Mouse (Mus musculus): Measurements from ENCODE around the gene Gm11492. TPM values are rescaled to one million over a fixed set of nuclear protein-coding genes. Genes with fewer than 3 reads are reported as not detected.

Gm11492 gene
- not detected for total RNA-seq (2021)
- long read RNA-seq, experiment 1 = 0 reads
- long read RNA-seq, experiment 2 = 0 reads

GRCm38 (mm10) chr11:87566501-87566900, at the start of gene Gm11492:
Gene Gm11492, plus strand, starts transcription at chr11:87566653.
- no peak for DNase-seq (ENCODE audit: low spot score in 2 of 2)

DNA sequence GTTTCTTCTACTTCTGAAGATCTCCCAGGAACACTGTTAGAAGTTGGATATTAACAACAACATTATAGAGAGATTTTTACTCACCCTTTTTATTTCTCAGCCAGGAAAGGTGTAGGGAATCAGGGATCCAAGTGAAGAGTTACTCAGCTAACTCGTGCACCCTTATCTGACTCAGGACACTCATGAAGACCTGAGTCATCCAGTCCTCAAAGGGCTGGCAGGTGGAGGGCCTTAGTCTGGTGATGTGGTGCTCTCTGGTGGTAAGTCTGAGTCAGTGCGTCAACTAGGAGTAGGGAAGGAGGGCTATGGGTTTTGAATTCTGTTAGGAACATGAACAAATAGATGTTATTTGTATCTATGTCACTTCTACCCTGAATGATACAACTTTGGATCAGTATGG, 47.2 kb upstream of the Gm11492 start:
- DNase-seq (ENCODE audit: low spot score in 2 of 2) = no peak

DNA sequence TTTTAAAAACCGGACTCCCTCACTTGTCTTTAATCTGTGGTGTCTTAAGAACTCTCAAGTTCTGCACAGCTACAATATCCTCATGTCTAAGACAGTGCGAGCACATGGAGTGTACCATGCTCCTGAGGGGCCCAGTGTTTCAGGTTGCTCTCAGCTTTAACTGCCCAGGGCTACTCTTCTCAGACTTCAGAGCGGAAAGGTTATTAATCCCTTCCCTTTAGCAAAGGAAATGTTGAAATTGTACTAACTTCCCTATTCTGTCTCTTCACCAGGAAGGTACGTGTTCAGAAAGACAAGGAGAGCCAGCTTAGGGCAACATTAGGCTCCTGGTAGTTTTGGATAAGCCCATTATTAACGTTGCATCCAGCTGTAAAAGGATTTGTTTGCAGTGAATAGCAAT, 43.0 kb upstream of the Gm11492 start:
- DNase-seq (ENCODE audit: low spot score in 2 of 2) = no peak

DNA sequence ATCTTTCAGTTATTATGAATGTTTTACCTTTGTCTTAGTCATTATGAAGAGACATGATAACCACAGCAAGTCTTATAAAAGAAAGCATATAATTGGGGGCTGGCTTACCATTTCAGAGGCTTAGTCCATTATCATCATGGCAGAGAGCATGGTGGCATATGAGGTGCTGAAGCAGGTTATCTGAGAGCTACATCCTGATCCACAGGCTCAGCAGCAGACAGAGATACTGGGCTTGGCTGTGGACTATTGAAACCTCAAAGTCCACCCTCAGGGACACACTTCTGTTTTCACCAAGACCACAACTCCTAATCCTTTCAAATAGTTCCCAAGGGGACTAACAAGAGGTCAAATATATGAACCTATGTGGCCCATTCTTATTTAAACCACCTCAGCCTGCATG, 42.5 kb upstream of the Gm11492 start:
- DNase-seq (ENCODE audit: low spot score in 2 of 2) = no peak

- DNase-seq (ENCODE audit: low spot score in 2 of 2) = no peak
These were observed 41.7 kb upstream of the Gm11492 start for GRCm38 (mm10) chr11:87524780-87525179.

DNA sequence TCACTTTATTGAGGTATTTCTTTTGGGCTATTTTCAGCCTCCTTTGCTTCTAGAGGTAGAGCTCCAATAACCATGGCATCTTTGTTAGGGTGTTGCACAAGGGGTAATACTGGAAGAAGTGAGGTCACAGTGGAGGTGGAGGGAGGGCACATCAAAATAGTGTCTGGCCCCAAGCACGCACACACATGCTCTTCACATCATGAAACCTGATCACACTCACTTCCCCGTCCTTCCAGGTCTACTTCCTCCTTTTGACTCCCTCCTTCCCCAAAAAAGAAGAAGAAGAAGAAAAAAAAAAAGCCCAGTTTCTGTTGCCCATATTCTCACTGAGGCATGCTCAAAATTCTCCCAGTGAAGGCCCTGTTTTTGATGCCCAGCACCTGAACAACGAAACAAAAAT, 39.1 kb upstream of the Gm11492 start:
- no peak for DNase-seq (ENCODE audit: low spot score in 2 of 2)

- DNase-seq (ENCODE audit: low spot score in 2 of 2) = no peak
These were observed 38.5 kb upstream of the Gm11492 start for GRCm38 (mm10) chr11:87527990-87528389.

DNA sequence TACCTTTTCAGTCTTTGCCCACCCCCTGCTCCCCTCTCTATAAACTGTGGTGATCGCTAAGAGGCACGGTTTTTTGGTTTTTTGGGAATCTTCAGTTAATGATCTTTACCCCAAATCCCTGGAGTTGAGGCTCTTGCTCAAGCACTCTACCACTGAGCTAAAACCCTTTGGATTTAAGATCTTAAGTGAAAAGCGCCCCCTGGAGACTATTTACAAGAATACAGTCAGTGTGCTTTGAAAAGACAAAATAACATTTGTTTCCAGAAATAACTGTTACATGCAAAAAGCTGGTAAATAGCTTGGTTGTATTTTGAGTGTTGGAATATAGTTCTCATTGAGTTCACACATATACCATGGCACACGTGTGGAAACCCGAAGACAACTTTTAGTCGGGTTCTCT, 34.8 kb upstream of the Gm11492 start:
- no peak for DNase-seq (ENCODE audit: low spot score in 2 of 2)

- DNase-seq (ENCODE audit: low spot score in 2 of 2) = no peak
These were observed 24.2 kb upstream of the Gm11492 start for GRCm38 (mm10) chr11:87542285-87542684.

GRCm38 (mm10) chr11:87542906-87543305, 23.5 kb upstream of the Gm11492 start:
- no peak for DNase-seq (ENCODE audit: low spot score in 2 of 2)

DNA sequence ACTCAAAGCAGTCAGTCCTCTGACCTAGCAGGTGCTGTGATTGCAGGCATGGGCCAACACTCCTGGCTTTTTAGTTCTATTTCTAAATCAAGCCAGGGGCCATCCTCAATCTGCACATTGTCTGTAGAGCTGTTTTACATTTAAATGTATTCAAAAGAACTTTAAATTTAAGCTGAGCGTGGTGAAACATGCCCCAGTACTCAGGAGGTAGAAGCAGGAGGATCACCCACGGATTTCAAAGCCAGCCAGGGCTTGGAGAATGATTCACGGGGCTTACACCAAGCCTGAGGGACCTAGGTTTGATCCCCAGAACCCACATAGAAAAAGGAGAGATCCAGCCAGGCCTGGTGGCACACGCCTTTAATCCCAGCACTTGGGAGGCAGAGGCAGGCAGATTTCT, 13.1 kb upstream of the Gm11492 start:
- no peak for DNase-seq (ENCODE audit: low spot score in 2 of 2)

GRCm38 (mm10) chr11:87554386-87554785, 12.1 kb upstream of the Gm11492 start:
- DNase-seq (ENCODE audit: low spot score in 2 of 2) = no peak

DNA sequence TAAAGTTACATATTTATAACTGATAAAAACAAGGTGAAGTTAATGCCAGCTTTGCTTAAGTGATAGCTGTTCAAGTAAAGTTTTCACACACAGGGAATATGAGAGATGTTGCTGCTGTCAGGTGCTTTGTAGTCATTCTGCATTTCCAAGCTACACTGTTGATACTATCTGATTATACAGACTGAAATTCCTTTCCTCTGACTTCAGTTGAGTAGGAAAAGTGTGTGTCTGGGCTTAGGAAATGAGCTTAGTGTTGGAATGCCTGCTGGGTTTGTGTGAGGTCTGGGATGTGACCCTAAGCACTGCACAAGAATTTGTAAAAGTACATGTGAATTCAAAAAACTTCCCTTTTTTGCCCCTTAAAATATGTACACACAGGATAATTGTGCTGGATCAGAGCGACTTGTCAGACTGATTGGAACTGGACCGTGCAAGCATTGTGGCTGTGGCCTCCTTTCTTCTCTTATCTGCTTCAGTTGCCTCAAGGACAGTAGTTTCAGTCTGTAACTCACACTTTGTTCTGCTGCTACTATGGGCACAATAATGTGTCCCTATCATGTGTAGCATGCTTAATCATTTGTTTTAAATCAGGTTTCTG, 11.2 kb upstream of the Gm11492 start:
- DNase-seq (ENCODE audit: low spot score in 2 of 2) = no peak

DNA sequence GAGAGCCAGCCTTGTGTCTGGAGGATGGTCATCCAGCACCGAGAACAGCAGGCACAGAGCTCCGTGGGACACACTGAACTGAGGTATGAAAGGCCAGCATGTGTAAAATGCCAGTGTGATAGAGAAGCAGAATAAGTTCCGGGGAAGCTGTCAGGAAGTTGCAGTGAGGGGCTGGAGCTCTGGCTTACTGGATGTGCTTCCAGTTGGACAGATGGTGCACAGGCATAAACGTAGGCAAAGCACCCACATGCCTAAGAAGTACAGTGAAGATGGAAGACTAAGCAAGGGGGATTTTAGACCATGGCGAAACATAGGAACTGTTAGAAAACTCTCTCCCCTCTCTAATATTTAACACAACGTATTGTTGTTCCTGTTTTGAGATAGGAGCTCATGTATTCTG, 5.2 kb upstream of the Gm11492 start:
- DNase-seq (ENCODE audit: low spot score in 2 of 2) = no peak

GRCm38 (mm10) chr11:87568255-87568953, 2.0 kb downstream of the Gm11492 start, which contains the start of gene Sept4:
Gene Sept4, plus strand, starts transcription at chr11:87568903.
- DNase-seq (ENCODE audit: low spot score in 2 of 2) = no peak

GRCm38 (mm10) chr11:87570743-87571142, 4.3 kb downstream of the Gm11492 start:
- DNase-seq (ENCODE audit: low spot score in 2 of 2) = no peak

GRCm38 (mm10) chr11:87571361-87571950, 5.0 kb downstream of the Gm11492 start:
- no peak for DNase-seq (ENCODE audit: low spot score in 2 of 2)

DNA sequence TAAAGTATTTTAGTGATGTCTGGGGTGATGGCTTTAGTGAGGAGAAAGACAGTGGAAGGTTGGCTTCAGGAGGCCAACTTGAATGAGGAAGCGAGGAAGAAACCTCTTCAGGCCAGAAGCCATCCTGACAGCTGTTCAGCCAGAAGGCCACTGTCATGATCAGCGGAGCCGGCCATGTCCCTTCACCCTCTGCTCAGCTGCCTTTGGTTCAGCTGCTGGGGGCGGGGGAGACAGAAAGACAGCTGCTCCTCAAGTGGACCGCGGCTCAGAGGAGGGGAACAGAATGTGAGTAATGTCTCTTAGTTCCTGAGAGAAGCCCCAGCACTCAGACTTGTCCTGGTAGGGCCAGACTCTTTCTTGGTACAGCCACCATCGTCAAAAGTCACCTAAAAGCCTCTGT, 7.3 kb downstream of the Gm11492 start:
- DNase-seq (ENCODE audit: low spot score in 2 of 2) = no peak

- no peak for DNase-seq (ENCODE audit: low spot score in 2 of 2)
These were observed 8.2 kb downstream of the Gm11492 start for GRCm38 (mm10) chr11:87574520-87575180.

GRCm38 (mm10) chr11:87577601-87578248, 11.3 kb downstream of the Gm11492 start:
- DNase-seq (ENCODE audit: low spot score in 2 of 2) = no peak

DNA sequence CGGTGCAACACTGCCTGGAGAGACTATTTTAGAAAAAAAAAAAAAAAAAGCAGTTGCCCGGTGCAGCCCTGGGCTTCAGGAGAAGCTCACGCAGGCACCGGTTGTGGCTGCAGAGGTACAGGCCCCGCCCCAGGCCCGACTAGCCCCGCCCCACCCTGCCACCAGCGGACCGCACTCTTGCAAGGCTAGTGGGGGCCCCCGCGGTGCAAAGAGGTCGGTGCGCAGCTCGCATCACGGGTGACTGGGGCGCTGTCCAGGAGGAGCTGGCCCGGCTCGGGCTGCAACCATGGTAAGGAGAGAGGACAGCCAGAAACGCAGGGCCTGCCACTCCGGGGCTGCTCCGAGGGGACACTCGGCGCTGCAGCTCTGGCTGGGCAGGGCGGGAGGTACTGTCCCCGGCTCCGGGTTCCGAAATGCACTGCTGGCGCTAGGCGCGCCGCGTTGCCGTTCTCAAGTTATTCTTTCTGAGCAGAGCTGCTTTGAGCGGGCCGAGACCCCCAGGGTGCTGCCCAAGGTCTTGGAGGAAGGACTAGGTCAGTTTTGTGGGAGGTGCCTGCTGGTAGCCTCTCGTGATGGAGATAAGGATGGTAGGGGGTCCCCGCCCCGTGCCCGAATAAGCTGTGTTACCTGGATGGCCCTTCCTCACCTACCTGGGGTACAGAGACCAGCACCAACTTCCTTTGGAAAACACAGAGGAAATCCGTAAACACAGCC, 12.0 kb downstream of the Gm11492 start:
- DNase-seq (ENCODE audit: low spot score in 2 of 2) = peak; percentile 54 to 63

All from gastrocnemius, postnatal 4 days (tissue).